Mouse (Mus musculus): ENCODE data around the gene Cyp11a1.

Cyp11a1 gene

GRCm38 (mm10) chr9:58008336-58009014 lies 2.3 kb downstream of the Cyp11a1 start:
- no peak for DNase-seq (ENCODE audit: low spot score in 2 of 2)

GRCm38 (mm10) chr9:58009015-58009362 lies 2.8 kb downstream of the Cyp11a1 start:
- peak; percentile 56 to 77 for DNase-seq (ENCODE audit: low spot score in 2 of 2)

- DNase-seq (ENCODE audit: low spot score in 2 of 2): no peak
Measured at GRCm38 (mm10) chr9:58009588-58009987, 3.4 kb downstream of the Cyp11a1 start.

GRCm38 (mm10) chr9:58011027-58011426 lies 4.8 kb downstream of the Cyp11a1 start:
- DNase-seq (ENCODE audit: low spot score in 2 of 2): no peak

GRCm38 (mm10) chr9:58011552-58011951 lies 5.3 kb downstream of the Cyp11a1 start:
- no peak for DNase-seq (ENCODE audit: low spot score in 2 of 2)

GRCm38 (mm10) chr9:58012486-58012885 lies 6.3 kb downstream of the Cyp11a1 start:
- no peak for DNase-seq (ENCODE audit: low spot score in 2 of 2)

GRCm38 (mm10) chr9:58012935-58013334 lies 6.7 kb downstream of the Cyp11a1 start:
- no peak for DNase-seq (ENCODE audit: low spot score in 2 of 2)

- no peak for DNase-seq (ENCODE audit: low spot score in 2 of 2)
Measured at GRCm38 (mm10) chr9:58014393-58015160, 8.4 kb downstream of the Cyp11a1 start.

GRCm38 (mm10) chr9:58015856-58016255 lies 9.6 kb downstream of the Cyp11a1 start:
- no peak for DNase-seq (ENCODE audit: low spot score in 2 of 2)

- no peak for DNase-seq (ENCODE audit: low spot score in 2 of 2)
Measured at GRCm38 (mm10) chr9:58016962-58017361, 10.8 kb downstream of the Cyp11a1 start.

GRCm38 (mm10) chr9:58018385-58018784 lies 12.2 kb downstream of the Cyp11a1 start:
- no peak for DNase-seq (ENCODE audit: low spot score in 2 of 2)

- no peak for DNase-seq (ENCODE audit: low spot score in 2 of 2)
Measured at GRCm38 (mm10) chr9:58025995-58026394, 19.8 kb downstream of the Cyp11a1 start.

GRCm38 (mm10) chr9:58027426-58028180 lies 21.4 kb downstream of the Cyp11a1 start:
- no peak for DNase-seq (ENCODE audit: low spot score in 2 of 2)

GRCm38 (mm10) chr9:58028841-58029240 lies 22.6 kb downstream of the Cyp11a1 start:
- no peak for DNase-seq (ENCODE audit: low spot score in 2 of 2)

- no peak for DNase-seq (ENCODE audit: low spot score in 2 of 2)
Measured at GRCm38 (mm10) chr9:58029635-58030034, 23.4 kb downstream of the Cyp11a1 start.

- no peak for DNase-seq (ENCODE audit: low spot score in 2 of 2)
Measured at GRCm38 (mm10) chr9:58031895-58032294, 25.7 kb downstream of the Cyp11a1 start.

GRCm38 (mm10) chr9:58035519-58035918 lies 29.3 kb downstream of the Cyp11a1 start:
- DNase-seq (ENCODE audit: low spot score in 2 of 2): peak; percentile 57 to 76

- no peak for DNase-seq (ENCODE audit: low spot score in 2 of 2)
Measured at GRCm38 (mm10) chr9:58035951-58036698, 29.9 kb downstream of the Cyp11a1 start.

GRCm38 (mm10) chr9:58036961-58037360 lies 30.8 kb downstream of the Cyp11a1 start:
- DNase-seq (ENCODE audit: low spot score in 2 of 2): no peak

- peak; percentile 88 for DNase-seq (ENCODE audit: low spot score in 2 of 2)
Measured at GRCm38 (mm10) chr9:58038500-58039168, 32.4 kb downstream of the Cyp11a1 start.

GRCm38 (mm10) chr9:58040977-58041376 lies 34.8 kb downstream of the Cyp11a1 start:
- DNase-seq (ENCODE audit: low spot score in 2 of 2): no peak

All from right cerebral cortex, postnatal 10 days (tissue).